Mouse (Mus musculus): ENCODE measurements around the gene Foxp1.

Gene Foxp1

DNA sequence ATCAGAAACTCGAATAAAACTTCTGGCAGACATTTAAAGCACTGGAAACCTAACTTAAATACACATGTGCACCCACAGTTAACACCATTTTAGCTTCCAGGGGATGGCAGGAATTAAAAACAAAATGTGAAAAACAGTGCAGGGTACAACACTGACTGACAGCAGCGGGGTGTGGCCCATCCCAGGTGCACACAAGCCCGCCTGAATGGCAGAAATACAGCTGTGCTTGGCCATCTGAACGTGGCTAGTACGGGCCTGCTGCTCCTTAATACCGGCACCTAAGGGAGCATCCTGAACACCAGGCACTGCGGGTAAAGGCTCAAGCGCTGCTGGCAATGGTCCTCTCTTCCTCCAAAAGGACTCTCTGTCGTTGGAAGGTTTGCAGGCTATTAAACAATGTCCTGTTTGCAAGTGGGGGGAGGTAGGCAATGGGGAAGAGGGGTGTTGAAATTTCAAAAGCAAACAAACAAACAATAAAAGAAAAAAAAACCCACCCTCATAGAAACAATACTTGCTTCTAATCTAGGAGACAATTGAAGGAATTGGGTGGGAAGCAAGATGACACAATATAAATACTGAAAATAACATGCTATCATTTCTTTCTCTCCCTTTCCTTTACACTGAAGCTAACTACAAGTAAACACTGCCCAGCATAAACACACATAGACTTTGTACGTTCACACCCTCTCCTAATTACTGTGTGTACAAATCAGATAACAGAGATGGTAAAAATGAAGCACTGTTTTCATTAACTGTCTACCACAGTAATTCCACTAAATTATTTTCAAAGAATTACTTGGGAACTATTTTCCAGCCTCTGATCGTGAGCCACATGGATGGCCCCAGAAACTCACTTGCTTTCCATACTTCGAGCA is 501.7 kb downstream of the Foxp1 start:
- DNase-seq (ENCODE audit: low spot score) = no peak

DNA sequence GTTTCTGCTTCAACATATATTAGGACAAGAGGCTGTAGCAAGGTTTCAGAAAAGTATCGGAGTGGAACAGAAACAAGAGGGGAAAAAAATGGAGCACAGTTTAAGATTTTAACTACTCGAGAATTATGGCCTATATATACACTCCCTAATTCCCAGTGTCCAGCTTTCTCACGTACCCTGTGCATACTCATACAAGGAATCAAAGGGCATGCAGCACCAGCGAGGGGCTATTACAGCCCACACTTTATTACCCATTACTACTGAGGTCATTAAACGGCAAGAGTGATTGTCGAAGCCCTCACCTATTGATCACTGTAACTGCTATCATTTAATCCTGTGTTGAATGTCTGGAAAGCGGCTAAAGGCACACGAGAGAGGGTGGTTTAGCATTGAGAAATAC is 502.8 kb downstream of the Foxp1 start:
- no peak for DNase-seq (ENCODE audit: low spot score)

DNA sequence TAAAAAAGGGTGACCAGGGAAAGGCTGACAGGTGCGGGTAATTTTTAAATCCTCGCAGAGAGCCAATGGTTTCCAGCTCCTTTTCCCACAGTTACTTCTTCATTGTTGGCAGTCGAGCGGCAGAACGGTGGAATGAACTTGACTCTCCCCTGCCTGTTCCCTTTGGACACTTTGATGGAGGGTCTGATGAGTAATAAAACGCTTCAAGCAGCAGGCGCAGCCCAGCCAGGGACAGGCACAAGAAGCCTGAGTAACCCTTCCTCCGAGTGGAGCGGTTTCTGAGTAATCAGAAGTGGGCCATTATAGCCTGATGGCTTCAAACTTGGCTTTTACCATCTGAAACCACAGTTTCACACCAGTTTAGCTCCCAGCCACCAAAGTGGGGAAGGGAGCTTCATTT is 503.3 kb downstream of the Foxp1 start:
- DNase-seq (ENCODE audit: low spot score) = no peak

DNA sequence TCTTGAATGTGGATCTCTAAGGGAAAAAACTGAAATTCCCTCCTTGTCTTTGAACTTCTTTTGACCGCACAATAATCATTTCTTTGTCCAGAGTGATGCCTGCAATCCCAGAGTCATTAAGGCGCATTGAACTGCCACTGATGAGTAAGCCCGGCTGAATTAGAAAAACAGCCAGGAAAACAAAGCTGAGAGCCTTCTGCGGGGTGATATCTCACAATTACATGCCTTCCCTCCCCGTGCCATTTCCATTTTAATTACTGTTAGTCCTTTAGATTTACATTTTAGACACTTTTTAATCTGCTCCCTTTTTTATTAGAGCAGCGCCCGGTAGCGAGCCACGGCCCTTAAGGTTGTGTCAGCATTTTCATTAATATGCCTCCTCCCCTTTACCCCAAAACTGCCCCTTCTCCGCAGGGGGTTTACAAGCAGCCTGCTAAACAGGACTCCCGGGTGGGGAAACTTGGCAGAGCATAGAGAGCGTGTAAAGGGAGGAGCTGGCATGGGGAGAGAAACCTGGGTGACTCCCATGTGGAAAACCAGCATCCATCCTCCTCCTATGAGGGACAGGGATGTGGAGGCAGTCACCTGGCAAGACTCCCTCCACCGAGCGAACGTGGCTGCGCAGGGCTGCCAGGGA is 508.5 kb downstream of the Foxp1 start:
- no peak for DNase-seq (ENCODE audit: low spot score)

DNA sequence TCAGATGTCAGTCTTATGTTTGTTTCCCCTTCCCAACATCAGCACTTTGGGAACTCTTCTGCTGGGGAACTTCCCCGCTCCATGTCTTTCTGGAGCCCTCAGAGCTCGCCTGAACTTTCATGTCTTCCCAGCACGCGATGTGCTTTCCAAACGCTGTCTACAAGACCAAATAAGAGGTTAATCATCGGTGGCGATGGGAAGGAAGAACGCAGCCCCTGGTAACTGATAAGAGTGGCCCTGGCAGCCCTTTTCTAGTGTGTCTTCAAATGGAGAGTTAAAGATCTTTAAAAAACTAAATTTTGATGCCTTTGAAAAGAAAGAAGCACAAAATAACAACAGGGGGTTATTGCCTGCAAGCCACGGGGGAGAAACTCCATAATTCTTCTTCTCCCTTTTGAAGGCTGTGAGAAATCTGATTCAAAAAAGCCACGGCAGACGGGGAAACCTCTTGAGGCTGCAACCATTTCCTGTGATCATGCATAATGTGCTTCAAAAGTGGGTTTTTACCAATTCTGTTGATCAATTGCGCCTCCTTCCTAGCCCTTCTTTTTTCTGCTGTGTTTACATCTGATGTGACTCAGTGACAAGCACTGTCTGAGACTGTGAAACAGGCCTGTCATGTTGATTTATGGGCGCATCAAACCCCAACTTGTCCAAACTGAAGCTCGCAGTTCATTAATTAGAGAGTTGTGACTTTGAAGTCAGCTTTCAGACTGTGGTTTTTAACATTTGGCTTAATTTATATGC is 509.2 kb downstream of the Foxp1 start:
- DNase-seq (ENCODE audit: low spot score) = no peak

DNA sequence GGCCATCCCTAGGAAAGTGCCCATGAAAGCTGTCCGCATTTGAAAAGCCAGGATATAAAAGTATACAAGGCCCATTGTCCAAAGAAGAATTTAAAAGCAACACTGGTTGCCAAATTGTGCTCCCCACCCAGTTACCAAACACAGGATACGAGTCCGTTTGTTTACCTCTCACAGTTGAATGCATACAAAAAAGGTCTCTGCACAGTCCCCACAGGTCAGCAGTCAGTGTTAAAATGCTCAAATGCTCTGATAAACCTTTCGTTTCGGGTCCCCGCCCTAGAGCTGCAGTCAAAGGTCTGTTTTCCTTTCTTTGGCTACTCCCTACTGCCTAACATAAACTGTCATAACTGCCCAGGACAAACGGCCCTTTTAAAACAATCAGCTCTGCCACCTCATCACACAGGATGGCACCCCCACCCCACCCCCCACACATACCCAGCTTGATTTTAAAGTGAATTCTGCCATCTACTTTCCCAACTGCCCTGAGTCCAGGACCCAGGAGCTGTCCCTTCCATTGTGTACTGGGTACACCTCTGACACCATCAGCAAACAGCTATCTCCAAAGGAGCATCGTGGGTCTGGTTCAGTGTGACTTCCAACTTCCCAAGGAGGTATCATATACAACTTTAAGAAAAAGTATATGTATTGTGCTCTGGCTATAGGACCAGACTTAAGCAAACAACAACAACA is 510.5 kb downstream of the Foxp1 start:
- DNase-seq (ENCODE audit: low spot score) = no peak

DNA sequence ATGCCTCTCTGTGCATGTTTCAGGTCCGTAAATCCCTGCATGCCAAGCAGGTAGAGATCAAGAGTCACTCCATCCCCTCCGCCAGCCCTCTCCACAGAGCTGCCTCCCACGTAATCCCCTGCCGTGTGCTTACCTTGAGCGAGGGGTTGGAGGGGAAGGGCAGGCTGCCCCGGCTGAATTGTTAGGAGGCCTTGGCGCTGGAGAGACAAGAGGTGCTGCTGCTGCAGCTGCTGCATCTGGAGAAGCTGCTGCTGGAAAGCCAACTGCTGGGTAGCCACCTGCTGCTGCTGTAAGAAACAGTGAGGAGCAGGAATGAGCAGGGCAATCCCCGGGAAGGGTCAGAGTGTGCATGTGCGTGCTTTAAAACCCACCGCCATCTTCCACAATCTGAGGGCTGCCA is 512.8 kb downstream of the Foxp1 start:
- DNase-seq (ENCODE audit: low spot score) = no peak

DNA sequence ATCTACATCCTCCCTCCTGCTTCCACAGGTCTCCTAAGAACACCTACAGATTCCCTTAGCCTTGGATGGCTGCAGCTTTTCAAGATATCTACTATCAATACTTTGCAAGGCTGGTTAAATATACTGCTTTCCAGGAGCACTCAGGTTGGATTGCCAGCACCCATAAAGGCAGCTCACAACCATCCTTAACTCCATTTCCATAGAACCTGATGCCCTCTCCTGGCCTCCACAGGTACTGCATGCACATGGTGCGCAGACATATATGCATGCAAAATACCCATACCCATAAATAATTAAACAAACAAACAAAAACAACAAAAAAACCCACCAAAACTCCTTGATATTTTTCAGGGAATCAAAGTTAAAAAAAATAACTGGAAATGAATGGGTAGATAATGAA is 514.0 kb downstream of the Foxp1 start:
- no peak for DNase-seq (ENCODE audit: low spot score)

DNA sequence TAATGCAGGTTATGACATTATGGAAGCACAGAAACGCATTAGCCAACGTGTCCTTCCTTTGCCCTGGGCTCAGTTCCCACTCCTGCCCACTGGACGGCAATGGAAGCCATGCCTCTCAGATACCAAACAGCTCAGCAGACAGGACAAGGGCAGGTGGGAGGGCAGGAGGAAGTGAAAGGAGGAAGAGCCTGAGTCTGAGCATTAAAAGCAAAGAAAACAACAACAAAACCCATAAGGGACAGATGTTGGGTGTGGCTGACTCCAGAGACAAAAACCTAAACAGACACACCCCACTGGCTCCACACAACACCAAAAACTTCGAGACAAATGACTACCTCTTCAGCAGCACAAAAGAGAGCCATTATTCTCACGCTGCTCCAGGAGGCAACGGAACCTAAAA is 515.0 kb downstream of the Foxp1 start:
- DNase-seq (ENCODE audit: low spot score) = no peak

DNA sequence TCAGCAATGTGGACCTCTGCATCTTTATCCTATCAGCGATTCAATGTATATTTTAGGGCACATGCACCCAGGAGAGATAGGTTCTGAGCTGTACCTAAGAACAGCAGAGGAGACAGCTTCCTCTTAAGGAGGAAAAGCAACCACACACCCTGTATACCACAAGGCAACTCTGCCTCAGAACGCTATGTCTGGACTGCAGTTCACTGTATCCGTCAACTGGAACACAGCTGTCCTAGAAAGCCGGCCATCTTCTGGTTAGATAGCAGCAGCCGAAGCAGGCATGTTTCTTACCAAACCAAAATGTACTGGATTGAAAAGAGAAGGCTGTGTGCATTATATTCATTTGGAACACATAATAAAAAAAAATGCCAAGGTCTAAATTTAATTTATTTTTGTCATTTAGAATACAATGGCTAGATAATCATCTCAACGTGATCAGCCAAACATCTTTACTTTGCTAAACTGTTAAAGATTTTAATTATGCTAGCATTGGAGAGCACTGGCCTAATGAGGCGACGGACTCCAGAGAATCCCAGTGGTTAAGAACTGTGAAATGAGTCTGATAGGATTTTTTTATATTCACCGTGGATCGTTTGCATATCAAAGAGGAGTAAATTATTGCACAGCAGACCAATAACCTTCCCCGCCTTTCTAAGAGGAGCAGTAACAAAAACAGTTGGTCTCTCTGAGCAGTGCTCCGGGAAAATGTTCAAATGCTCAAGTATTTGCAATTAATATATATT is 518.1 kb downstream of the Foxp1 start:
- no peak for DNase-seq (ENCODE audit: low spot score)

DNA sequence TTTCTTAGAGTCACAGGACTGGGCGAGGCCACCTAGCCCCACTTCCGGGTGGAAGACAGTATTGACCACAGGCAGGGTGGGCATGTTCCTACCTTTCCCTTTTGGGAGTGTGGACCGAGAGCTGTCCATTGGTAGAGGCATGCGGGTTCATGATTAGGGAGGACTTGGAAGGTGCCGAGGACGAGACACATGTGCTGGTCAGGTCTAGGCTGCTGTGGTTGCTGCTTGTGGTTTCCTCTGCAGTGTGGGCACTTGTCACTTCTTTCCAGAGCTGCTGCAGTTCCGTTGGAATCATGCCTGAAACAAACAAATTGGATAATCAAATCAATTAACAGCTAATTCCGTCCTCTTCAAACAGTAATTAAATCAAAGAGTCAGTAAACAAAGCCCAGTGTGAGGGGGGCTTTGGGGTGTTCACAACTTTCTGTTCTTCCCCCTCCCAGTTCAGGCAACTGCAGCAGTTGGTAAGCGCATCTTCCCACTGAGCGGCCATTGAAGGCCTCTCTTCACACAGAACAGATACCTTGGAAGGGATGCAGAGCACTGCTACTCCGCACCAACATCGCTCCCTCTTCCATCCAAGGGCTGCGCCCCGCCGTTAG is 519.3 kb downstream of the Foxp1 start:
- DNase-seq (ENCODE audit: low spot score) = peak; percentile 52

DNA sequence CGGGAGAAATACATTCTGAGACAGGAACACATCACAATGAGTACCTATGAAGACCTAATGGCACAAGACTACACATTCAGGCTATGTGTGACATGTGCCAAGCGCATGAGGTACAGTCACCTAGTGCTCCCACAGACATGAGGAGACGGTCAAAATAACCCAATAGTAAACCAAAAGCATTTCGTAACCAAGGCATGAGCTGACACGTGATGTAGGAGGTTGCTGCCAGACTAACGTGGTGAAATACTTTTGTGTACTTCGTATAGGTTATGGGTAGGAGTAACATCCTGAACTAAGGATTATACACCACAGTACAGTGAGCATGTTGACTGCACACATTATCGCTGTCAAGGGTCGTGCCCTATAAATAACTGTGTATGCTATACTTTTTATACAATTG is 520.9 kb downstream of the Foxp1 start:
- no peak for DNase-seq (ENCODE audit: low spot score)

DNA sequence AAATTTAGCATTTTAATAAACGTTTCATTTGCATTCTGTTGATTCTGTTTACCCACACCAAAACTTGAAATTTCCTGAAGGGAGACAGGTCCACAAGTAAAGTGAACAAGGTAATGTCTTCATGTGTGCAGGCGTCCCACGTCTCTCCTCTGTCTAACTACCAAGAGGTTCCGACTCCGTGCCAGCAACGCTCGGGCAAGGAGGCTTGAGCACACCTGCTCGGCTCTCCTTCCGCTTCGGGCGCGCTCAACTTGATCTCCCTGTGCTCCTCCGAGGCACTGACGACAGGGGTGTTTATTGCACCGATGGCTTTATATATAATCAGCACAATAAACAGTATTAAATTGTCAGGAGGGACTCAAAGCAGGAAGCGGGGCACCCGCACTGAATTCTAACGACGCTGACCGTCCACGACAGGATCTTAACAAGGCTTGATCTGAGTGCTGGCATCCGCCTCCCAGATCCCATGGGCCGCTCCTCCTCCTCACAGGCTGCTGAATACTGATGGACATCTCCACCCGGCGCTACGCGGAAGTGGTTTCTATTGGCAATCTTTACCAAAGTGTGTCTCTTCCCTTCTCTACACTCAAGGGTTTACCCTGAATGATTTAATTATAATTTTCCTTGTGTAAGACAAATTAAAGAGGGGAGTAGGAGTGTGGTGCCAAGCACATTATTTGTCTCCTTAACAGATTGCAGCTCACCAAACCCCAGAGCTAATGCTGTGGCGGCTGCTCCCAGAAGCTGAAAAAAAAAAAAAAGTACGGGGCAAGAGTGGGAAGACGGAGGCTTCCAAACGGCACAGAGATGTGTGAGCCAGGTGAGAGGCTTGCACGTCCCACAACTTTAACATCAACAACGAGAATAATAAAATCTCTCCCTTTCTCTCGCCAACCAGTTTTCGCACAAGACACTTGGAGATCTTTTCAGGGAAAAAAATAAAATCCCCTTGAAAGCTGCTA is 523.3 kb downstream of the Foxp1 start:
- no peak for DNase-seq (ENCODE audit: low spot score)

DNA sequence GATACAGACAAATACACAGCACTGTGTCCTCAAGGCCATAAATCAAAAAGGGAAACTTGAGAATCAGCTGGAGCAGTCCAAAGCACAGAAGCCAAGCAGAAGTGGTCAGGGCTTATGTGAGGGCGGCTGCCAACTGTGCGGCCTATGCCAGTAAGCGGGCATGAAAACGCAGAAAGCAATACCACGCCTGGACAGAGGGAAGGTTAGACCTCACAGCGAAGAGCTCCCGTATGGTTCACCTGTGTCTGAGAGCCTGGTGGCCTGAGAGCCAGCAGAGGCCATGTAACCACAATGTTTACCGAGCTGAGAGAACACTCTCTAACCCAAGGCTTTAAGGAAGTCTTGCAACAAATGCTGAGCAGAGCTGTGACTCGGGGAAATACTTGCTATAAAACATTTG is 524.8 kb downstream of the Foxp1 start:
- no peak for DNase-seq (ENCODE audit: low spot score)

DNA sequence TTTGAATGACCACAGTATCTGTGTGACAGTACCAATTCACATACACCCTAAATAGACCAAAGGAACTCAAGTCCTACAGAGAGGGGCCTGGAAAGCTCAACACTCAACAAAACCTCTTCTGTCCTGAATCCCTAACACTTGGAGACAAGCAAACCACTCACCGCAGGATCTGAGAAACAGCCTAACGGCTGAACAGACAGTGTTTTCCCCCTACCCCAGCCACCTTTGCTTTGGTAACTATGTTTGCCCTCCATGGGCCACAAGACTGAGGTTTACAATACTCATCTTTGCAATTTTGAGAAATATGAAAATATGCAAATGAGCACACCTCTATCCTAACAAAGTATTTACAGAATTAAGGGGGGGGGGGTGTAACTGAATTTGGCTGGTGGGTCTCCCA is 525.7 kb downstream of the Foxp1 start:
- DNase-seq (ENCODE audit: low spot score) = no peak

DNA sequence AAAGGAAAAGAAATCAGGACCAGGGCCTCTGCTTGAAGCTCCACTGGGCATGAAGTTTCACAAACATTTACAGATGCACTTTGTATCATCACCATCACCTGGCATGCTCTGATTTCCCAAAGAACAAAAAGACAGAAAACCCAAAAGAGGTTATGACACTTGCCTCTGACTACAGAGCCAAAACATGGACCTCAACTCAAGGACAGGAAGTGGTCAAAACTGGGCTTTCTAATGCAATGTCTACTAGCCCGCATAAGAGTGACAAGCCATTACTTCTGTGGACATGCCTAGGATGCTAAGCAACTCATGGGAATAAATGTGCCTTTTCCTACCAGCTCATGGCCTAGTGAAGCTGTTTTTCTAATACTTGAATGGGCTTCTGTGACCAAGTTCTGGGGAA is 526.2 kb downstream of the Foxp1 start:
- no peak for DNase-seq (ENCODE audit: low spot score)

DNA sequence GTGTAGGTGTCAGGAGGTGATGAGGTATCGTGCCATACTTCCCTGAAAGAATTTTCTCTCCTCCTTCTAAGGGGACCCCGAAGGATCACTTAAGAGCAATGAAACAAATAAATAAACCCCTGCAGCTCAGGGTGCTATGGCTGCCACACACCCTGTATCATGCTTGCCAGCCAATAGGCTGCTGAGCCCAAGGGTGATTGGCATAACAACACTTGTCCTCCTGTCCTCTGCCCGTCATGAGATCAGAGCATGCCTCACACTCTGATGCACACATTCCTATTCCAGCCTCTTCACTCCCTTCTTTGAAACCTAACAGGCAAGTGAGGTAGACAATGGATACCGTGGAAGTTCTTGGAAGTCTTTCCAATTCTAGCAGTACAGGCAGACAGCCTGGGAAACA is 526.8 kb downstream of the Foxp1 start:
- no peak for DNase-seq (ENCODE audit: low spot score)

DNA sequence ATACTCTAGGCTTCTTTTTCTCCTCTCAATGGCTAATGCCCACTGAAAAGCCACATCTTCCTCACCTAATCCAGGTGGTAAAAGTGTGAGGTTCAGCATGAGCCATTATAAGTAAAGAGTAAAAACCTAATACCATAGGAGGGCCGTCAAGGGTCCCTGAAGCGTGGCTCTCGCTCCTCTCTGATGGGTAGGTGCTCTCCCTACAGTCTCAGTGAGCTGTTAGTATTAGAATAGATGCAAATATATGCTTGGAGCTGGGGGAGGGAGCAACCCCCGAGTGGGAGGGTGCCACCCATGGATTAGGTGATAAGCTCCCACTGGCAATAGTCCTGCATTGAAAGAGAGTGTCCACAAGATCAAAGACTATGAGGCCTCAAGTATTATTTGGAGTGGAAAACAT is 527.6 kb downstream of the Foxp1 start:
- DNase-seq (ENCODE audit: low spot score) = no peak

DNA sequence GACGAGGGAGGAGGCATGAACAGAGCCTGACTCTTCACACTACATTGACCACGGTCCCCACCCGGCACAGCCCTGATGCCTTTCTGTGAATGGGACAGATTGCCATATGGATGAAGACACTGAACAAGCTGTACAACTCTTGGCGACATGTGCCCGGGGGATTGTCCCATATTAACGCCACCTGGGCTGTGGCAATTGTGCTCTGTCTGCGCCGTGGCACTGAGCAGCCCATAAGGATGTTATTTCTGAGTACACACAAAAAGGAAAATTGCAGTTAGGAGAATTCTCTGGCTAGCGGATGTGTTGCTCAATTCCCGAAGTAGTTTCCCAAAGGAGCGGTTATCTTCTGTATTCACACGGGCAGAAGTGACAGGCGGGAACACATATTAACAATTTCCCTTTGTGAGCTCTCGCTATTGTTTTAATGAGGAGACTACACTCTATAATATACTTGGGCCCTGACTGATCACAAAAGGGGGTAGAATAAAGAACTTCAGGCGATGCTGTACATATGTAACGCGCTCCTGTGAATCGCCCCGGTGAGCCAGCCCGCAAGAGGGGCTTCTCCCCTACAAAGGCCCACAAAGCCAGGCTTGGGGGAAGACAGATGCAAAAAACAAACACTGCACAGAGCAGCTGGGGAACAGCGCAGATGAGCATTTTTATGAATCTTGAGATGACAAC is 528.3 kb downstream of the Foxp1 start:
- no peak for DNase-seq (ENCODE audit: low spot score)

DNA sequence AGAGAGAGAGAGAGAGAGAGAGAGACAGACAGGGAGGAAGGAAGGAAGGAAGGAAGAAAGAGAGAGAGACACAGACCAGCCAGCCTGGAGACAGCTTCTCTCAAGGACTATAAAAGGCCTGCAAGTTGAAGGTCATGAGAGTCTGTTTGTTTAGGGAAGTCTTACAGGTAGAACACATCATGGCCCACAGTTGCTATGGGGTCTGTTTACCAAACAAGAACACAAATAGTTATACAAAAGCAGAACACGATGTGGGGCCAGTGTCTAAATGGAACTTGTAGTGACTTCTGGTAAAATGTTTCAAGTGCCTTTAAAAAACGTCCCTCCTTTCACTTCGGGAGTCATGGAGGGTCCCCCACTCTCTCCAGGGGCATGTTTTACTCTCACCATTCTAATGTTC is 529.3 kb downstream of the Foxp1 start:
- no peak for DNase-seq (ENCODE audit: low spot score)

Measured in MN1 (cell line).